Mouse (Mus musculus): ENCODE measurements around the gene Herc3.
"Not testable (repeated sequence)": the region's sequence is repeated elsewhere in the genome, so short reads cannot be mapped to it uniquely, and the experiment has no call there.

- not testable (repeated sequence) for TF ChIP-seq POLR2AphosphoS2 (IDR thresholded peaks at IDR 0.05; ENCODE audit: low read length); MYB (IDR thresholded peaks at IDR 0.05; ENCODE audit: low read depth, low read length); MEF2A (IDR thresholded peaks at IDR 0.05; ENCODE audit: extremely low read depth, insufficient replicate concordance, low read depth, low read length, poor library complexity, severe bottlenecking); POLR2A (IDR thresholded peaks at IDR 0.05; ENCODE audit: control insufficient read depth in 1 of 2, insufficient read depth in 1 of 2, low read depth in 1 of 2, low read length in 2 of 2, poor library complexity in 1 of 2); ZKSCAN1 (IDR thresholded peaks at IDR 0.05; ENCODE audit: low read depth, low read length); TBP (IDR thresholded peaks at IDR 0.05; ENCODE audit: low read depth, low read length); POLR2AphosphoS5 (IDR thresholded peaks at IDR 0.05; ENCODE audit: borderline replicate concordance, low read depth, low read length); ZNF384 (IDR thresholded peaks at IDR 0.05; ENCODE audit: low read depth, low read length); CTCF (IDR thresholded peaks at IDR 0.05 in 2 of 3, conservative IDR thresholded peaks at IDR 0.05 in 1 of 3; ENCODE audit: control insufficient read depth in 1 of 3, insufficient read depth in 1 of 3, low read depth in 2 of 3, low read length in 3 of 3, poor library complexity in 1 of 3, severe bottlenecking in 1 of 3); EP300 (IDR thresholded peaks at IDR 0.05; ENCODE audit: low read depth in 1 of 2, low read length in 2 of 2); SIN3A (IDR thresholded peaks at IDR 0.05; ENCODE audit: low read length); TAL1 (IDR thresholded peaks at IDR 0.05; ENCODE audit: low read length); BHLHE40 (IDR thresholded peaks at IDR 0.05; ENCODE audit: borderline replicate concordance, low read depth, low read length); USF2 (IDR thresholded peaks at IDR 0.05; ENCODE audit: borderline replicate concordance in 1 of 2, insufficient read depth in 1 of 2, low read depth in 1 of 2, low read length in 2 of 2)
Observed at GRCm38 (mm10) chr6:58867858-58868257, 36.6 kb downstream of the Herc3 start.

All from MEL (cell line).